Mouse (Mus musculus) forelimb bud, embryonic 11.5 days (tissue): ENCODE measurements around the gene Sprr3.
"Not testable (repeated sequence)": the region's sequence is repeated elsewhere in the genome, so short reads cannot be mapped to it uniquely, and the experiment has no call there.

Source experiments
- DNase-seq: peaks from one replicate; pipeline ENCODE4 v3.0.0-alpha.2; 2012; ENCODE audit warnings: low read depth, low spot score

The Sprr3 gene

DNA sequence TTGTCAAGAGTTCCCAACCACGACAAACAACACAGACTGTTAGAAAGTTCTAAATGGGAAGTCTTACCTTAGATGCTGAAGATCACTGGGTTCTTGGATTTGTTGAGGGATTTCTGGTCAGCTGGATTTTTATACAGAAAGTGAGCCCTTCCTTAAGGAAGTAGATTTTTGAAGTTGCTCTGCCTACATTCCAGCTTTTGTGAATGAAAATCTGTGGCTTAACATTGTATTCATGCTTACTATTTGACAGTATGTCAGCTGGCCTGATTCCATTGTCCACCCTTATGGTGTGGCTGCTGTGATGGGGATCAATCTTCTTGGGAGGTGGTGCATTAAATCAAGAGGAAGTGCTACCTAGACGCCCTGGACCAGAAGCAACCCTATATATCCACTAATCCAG lies at the start of gene Sprr3:
Gene Sprr3, minus strand, starts transcription at position 101 of the 400 bp plus-strand sequence.
- no peak for DNase-seq

DNA sequence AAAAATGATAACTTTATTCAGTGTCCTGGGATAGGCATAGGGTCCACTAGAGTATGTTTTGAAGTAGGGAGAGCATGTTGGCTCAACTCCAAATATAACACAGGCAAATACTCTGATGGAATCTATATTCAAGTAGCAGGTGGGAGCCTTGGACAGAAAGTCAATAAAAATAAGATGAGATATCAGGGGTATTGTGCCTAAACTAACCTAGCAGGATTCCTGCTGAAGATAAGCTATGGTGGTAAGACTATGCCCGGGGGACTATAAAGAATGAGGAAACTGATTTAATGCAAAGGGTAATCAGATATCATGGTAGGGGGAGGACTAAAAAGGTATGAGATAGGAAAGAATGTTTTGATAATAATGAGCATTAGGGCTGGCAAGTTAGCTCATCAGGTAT lies 49.7 kb upstream of the Sprr3 start:
- no peak for DNase-seq

DNA sequence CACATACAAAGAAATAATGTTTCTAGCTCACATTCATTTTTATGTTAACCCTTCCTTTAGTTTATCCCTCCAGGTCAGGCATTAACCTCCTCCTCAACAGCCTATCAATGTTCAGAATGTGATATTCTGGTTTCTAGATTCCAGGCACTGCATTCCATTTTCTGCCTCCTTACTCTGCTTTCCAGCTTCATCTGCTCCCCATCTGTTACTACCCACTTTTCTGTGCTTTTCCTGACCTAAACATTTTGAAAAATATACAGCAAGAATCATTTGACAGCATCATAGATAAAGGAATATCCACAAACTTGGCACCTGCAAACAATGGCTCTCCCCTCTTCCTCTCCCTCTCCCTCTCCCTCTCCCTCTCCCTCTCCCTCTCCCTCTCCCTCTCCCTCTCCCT lies 45.0 kb upstream of the Sprr3 start:
- DNase-seq: no peak

DNA sequence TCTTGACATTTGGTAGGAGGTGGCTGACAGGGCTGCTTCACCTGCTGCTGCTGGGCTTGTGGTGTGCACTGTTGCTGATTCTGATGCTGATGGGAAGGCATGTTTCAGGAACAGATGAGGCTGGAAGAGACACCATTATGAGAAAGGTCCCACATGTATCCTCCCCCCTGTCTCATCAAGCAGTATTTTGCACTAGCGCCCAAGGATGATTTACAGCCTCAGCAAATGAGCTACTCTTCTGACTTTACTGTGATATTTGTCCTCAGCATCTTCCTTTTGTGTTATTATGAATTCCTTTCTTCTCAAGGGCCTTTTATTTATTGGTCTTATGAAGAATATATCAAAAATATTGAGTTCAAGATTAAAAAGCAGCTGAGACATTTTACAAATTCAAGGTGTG lies 41.9 kb upstream of the Sprr3 start, which contains the start of gene Sprr4:
Gene Sprr4, minus strand, starts transcription at position 101 of the 400 bp plus-strand sequence.
- DNase-seq: no peak

DNA sequence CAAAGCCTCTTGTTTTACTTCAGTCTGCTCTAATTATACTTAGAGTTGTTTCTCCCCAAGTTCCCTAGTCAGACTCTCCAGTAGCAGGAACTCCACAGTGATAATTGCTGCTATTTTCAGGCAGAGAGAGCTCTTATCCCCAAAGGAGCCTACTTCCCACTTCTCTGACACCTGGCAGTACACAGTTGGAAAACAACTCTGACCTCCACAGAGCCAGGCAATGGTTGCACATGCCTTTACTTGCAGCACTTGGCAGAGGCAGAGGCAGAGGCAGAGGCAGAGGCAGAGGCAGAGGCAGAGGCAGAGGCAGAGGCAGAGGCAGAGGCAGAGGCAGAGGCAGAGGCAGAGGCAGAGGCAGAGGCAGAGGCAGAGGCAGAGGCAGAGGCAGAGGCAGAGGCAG lies 31.7 kb upstream of the Sprr3 start:
- DNase-seq: not testable (repeated sequence)

DNA sequence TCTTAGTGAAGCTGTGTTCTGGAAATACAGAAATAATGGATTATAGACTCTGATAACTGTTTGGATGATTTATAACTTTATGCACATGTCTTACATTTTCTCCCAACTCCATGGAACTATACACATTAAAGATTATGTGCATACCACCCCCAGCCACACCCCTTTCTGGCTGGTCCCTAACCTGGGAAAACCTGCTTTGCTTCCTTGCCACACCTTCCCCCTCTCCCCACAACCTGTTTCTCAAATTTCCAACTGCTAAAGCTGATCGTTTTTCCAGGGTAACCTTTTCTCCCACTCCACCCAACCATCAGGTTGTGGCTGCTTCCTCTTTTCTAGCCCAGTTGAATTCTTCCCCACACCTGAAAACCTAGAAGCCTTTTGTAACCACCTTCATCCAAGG lies 27.8 kb upstream of the Sprr3 start:
- no peak for DNase-seq

DNA sequence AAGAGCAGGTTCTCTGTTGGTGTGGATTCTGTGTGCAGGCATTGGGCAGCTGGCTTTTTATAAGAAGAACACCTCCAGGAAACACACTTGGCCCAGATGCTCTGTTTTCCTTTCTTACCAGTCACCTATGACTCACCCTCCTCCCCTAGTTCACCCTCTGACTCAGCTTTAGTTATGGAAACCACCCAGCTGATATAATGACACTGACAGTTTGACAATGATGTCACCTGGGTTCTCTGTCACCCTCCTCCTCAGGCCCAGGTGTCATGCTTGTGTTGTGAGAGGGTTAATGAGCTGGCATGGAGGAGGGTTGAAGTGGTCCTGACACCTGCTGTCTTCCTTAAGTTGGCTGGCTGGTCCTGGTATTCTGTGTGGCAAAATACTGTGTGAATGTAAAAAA lies 27.3 kb upstream of the Sprr3 start, which contains the start of gene Sprr1a:
Gene Sprr1a, minus strand, starts transcription at position 33 of the 400 bp plus-strand sequence.
- DNase-seq: no peak

DNA sequence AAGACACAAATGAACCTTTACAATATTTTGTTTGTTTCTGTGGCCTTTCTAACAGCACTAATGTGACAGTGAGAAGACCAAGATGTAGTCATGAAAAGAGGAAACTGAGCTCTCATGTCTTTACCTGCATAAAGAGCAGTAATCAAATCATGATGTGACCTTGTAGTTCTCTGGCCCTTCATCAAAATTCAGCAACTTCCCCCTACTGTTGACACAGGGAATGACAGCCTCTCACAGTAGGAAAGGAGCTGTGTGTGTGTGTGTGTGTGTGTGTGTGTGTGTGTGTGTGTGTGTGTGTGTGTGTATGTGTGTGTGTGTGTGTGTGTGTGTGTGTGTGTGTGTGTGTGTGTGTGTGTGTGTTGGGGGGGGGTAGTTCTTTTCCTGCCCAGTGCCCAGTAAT lies 22.7 kb upstream of the Sprr3 start:
- peak; percentile 9 for DNase-seq

DNA sequence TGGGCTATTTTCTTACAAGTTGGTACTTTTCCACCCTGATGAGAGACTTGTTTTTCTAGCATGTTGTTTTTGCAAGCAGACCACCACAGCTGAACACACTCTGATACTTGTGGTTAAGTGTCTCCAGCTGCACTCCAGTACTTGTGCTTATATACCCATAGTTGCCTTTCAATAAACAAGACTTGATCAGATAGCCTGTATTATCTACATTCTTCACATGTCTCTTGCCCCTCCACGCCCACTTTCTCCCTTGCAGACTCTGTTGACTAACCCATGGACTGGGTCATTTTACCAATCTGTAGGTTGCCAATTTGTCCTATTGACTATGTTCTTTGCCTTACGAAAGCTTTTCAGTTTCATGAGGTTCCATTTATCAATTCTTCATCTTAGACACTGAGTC lies 11.6 kb upstream of the Sprr3 start:
- no peak for DNase-seq

DNA sequence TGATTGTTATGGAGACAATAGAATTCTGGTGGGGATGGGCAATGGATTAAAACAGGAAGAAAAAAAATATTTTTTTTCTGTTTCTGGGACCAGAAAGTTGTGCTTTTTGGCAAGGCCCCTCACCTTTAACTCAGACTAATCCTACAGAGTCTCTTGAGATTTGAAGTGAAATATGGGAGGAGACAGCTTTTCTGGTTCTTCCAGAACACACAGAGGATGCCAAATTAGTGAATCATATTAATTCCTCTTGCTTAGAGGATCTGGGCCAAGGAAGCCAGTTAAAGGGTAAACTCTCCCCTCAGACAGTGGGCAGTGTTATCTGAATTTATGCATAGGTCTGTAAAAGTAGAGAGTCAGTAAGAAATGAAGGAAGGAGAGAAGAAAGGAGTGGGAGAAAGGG lies 8.9 kb upstream of the Sprr3 start:
- no peak for DNase-seq

DNA sequence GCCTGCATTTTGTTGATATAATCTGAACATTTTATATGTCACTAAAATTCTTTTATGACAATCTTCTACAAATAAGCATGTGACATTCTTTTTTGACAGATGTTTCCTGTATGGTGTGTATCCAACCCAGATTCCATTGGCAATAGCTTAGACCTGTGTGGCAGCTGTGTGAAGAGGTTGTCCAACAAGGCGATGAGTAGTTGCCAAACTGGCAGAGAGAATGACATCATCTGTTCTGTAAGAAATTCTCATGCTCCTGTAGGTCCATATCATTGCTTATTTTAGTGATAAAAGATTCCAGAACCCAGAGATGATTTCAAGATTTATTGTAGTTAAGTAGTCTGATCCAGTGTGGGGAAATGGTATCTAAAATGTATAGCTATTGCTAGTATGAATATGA lies 8.1 kb upstream of the Sprr3 start:
- DNase-seq: no peak

DNA sequence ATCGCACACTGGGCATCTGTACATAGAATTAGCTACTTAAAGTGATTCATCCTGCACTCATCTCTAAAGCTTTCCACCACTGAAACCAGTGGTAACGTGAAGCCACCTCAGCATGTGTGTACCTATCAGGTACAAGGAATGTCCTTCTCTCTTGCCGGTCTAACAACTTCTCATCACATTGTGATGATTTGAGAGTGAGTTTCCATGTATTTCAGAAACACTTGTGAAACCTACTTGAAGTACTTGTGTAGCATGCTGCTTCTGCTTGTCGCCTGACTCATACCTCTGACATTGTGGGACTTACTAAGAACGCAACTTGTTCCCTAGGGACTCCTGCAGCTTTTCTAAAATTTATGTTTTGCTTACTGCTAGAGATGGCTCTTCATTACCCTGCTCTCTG lies 3.4 kb downstream of the Sprr3 start:
- no peak for DNase-seq

DNA sequence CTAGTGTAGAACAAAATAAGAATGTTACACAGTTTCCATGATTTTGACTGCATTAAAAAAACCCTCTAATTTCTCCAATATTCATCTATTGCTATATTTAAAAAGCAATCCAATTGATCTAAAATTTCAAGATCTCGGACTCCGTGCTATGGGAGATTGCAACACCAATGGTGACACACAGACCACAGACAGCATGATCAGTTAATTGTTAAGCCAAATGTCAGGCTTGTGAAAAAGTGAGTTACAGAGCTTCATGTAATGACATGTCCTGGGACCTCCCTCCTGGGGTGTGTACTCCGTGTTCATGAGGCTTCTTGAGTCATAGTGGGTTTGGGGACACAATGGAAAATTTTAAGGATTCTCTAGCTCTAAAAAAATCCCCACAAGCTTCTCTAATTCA lies 18.3 kb downstream of the Sprr3 start:
- DNase-seq: no peak

DNA sequence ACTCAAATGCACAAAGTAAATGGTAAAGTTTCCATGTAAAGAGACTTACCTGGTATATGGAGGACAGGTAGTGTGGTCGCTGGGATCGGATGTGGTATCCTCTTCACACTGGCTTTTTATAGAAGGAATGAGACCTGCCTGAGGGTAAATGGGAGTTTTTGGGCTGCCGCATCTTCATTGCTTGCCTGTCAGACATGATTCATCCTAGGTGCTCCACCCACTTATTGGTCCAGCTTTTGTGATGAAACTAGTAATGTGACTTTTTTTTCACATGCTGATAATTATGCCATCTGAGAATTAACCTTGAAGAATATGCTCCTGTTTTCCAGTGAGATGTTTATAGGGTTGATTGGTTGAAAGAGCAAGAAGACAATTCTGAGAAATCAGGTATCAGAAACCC lies 19.8 kb downstream of the Sprr3 start, which contains the start of gene Sprr1b:
Gene Sprr1b, minus strand, starts transcription at position 101 of the 400 bp plus-strand sequence.
- no peak for DNase-seq

DNA sequence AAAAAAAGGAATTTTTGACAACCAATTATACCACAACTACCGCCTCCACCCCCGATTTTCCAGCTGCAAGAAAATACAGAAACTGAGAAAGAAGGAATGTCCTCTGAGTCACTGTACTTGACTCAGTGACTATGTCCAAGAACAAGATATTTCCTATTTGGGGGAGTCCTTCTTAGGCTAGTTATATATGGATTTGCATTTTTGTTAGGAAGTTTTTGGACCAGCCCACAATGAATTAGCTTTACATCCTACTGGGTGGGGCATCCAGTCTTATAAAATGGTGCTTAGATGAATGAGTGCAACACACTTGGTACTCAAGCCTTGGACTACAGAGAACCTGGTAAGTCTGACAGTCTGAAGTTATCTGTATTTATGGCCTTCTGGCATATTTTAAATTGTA lies 26.2 kb downstream of the Sprr3 start, which contains the start of gene Sprr2k:
Gene Sprr2k, plus strand, starts transcription at position 301 of the 400 bp plus-strand sequence.
- no peak for DNase-seq

DNA sequence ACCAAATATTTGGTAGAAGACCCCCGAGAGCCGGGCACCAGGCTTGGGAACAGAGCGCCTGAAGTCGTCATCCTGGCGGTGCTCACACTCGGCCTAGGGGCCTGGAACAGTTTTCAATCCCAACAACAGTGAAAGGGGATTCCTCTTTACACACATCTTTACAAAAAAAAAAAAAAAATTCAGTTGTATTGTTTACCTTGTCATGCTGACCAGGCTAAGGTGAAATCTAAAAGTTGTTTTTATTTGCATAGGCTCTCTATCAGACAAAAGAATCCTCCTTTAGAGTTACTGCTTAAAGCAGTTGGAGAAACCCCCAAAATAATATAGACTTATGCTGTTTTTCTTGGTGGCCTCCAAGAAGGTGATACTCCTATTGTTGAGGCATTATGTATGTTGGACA lies 29.2 kb downstream of the Sprr3 start, which contains the start of gene Gm9774:
Gene Gm9774, minus strand, starts transcription at position 101 of the 400 bp plus-strand sequence.
- DNase-seq: no peak

DNA sequence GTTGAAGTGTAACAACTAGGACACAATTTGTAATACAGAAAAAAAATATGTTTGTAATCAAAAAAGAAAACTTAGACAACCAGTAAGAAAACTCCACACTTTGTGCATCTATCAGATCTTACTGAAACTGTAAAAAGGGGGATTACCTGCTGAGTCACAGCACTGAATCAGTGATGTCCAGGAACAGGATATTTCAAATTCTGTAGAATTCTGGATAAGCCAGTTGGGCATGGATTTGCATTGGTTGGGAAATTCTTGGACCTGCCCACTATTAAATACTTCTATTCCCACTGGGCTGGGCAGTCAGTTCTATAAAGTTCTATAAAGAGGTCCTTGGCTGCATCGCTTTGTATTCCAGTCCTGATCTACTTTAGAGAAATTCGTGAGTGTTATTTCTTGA lies 40.7 kb downstream of the Sprr3 start, which contains the start of gene Sprr2j-ps:
Gene Sprr2j-ps, plus strand, starts transcription at position 301 of the 400 bp plus-strand sequence.
- no peak for DNase-seq

DNA sequence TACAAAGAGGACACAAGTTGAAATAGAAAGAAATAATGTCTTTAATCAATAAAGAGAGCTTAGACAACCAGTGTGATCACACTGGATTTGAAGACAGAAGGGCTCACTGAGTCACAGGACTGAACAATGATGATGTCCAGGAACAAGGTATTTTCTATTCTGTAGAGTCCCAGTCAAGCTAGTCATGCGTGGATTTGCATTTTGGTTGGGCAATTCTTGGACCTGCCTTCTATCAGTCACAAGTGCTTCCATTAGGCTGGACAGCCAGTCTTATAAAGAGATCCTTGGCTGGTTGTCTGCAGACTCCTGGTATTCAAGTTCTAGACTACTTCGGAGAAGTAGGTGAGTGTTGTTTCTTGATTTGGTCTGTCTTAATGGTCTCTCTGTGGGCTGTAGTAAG lies 50.8 kb downstream of the Sprr3 start, which contains the start of gene Sprr2i:
Gene Sprr2i, plus strand, starts transcription at position 301 of the 400 bp plus-strand sequence.
- DNase-seq: no peak
